Mouse (Mus musculus) lung, postnatal 14 days (tissue): ENCODE results near the gene D16Ertd472e.

ENCODE experiments used
- DNase-seq: peaks from one replicate; pipeline ENCODE4 v3.0.0; 2021

D16Ertd472e gene

DNA sequence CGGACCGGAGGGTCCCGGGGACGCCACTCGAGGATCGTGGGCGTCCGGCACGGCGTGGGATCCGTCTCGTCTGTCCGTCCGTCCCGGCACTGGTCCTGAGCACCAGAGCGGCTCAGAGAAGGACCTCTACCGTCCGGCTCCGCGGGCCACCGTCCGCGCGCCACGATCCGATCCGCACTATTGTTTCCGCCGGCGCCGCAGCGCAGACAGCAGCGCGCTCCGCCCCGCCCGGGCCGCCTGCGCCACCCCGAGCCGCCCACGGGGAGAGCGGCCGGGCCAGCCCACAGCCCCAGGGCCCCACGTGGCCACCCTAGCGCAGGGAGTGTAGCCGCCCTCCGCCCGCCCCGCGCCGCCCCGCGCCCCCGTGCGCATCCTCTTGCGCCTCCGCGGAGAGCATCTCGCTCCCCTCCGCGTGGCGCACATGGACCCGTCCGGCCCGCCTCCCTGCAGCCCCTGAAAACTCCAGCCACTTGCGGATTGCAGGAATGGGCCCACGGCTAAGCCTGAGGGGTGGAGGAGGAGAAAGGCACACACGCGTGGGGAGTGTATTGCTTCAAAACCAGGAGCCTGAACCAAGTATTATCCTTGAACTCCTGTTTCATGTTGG lies at the start of gene D16Ertd472e:
Gene D16Ertd472e (minus strand): TSS at position 231 of the 607 bp plus-strand sequence.
- peak; percentile 89 for DNase-seq

DNA sequence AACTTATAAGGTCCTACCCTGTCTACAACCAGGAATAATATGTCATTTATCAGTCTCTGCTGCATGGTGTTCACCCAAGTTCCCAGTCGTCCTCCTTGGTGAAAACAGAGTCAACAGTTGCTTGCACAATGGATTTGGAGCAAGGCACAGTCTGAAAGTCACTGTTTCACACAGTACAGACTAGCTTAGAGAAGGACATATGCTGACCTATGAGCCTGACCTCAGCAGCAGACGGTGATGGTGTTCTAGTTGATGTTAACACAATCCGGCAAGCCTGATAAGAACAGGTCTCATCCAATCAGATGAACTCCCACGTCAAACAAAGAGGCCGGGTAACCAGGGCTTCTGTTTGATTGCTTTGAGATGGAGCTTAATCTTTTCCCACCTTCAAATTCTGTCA lies 46.2 kb upstream of the D16Ertd472e start:
- DNase-seq = no peak

DNA sequence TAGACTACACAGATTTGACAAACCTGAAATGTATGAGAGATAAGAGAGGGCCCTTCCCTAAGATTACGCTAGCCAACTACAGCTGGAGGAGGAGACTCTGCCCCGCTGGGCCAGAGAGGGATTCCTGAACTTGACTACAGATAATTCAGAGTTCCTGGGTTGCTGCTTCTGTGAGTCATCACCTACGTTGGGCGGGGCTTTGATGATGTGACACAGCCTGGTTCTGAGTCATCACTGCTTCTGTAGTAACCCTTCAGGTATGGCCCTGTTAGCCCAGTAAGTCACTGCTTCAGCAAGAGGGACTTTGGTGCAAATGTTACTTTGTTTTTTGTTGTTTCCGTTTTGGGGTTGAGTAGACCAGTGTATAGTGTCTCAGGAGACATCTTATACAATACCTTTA lies 42.9 kb upstream of the D16Ertd472e start:
- DNase-seq = no peak

DNA sequence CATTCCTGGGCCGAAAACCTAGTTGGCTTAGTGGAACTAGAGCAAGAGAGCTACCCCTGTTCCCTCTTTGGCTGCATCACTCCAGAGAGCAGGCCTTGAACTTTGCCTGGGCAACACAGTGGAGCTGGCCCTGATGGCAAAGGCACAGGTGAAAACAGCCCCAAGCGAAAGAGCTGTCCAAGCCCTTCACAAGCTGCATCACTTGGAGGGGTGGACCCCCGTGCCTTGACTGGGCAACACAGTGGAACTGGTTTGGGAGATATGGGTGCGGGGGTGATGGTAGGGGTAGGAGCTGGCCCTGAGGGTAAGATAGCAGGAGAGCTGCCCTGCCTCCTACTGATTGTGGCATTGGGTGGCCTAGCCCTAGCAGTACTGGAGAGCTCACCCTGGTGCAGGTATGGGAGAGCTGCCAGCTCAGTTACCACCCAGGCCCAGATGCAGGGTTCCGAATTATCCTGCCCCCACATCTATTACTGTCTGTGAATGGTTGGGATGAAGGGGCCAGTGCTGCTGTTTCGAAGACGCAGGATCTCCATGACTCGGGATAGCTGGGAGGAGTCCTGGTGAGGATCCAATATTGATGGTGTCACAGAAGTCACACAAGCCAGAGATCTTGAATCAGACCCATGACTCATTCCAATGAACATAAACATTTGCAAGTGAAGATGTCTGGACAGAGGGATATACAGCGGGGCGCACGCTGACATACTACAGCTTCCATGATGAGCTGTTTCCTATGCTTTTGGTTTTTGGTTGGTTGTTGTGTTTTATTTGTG lies 41.4 kb upstream of the D16Ertd472e start:
- DNase-seq = no peak

DNA sequence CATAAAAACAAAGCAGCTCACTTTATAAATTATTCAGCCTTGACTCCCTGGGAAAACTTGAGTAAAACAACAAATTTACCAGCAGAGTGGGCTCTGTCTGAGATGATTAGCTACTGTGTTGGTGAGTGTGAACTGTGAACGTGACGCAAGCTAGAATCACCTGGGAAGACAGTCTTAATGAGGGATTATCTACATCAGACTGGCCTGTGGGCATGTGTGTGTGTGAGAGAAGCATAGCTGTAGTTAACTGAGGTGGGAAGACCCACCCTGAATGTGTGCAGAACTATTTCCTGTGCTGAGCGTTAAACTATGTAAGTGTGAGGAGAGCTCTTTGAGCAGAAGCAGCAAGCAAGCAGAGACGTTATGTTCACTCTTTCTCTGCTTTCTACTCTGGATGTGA lies 29.7 kb upstream of the D16Ertd472e start:
- DNase-seq = no peak

DNA sequence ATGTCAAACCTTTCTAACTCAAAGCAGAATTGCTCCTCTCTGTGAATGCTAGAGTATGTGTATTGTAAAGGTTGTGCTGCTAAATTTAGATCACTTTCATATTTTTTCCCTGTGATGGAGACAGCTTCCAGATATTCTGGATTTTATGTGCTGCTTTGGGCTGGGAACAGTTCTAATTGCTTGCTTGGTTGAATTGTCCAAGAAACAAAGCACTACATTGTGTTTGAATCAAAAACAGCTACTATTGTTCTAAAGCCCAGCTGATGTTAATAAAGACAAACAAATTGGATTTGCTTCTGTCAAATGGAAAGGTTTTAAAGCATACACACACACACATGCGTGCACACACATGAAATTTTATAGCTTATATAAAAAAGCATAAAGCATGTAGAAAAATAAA lies 22.4 kb upstream of the D16Ertd472e start:
- no peak for DNase-seq

DNA sequence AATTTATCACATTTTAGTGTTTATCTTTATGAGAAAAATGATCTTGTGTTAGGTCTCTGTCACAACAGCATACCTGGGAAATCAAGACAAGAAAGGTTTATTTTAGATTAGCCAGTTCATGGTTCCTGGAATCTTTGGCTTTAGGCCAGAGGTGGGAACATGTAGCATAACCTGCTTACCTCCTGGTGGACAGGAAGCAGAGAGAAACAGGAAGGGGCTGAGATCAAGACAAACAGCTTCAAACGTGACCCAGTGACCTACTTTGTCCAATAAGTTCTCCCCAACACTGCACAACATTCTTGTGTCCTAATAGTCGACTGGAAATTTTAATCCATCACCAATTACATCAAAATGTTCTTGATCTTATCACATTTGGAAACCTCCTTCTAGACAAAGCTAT lies 19.9 kb upstream of the D16Ertd472e start:
- DNase-seq = no peak

DNA sequence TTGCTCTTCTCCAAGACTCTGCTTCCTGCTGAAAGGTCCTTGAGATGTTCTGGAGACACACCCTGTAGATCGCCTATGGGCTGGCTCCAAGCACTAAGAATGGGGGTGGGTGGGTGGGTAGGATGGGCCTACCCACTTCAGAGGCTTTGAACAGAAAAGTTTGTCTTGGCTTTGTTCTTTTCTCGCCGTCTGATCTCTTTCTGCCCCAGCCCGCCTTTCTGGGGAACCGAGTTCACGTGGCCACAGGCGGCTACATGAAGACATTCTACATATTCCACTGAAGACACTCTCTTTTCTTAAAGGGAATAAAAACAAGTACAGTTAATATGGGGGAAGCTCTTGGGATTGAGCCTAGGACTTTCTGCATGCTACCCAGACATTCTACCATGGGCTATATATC lies 19.3 kb upstream of the D16Ertd472e start:
- no peak for DNase-seq

DNA sequence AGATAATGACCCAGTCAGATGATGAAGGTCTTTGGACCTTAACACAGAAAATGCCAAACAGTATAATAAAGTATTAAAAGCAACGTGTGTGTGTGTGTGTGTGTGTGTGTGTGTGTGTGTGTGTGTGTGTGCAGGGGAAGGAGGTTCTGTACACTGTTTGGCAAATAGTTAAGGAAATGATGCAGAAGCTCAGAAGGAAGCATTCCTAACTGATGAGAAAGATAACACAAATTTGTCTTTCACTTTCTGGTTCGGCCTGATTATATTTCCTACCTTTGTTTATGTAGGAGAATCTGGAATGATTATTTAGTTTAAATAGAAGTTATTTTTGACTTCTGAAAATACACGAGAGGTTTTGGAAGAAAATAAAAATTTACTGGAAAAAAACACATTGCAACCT lies 17.6 kb upstream of the D16Ertd472e start:
- DNase-seq = no peak

DNA sequence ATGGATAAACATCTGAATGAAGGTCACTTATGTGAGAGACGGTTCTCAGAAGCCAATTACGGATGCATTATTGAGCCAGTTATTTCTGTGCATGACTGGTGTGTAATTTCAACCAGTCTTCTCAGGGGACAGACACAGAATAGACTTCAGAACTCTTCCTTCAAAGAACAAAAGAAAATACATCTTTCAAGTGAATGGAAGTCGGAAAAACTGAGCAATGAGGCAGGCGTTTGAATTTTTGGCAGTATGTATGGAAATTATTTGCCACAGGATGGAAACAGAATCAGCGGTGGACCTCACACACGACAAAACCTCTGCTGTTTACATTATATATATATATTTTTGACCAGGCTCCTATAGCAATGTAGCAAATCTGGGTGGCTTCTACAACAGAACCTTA lies 14.6 kb upstream of the D16Ertd472e start:
- no peak for DNase-seq

DNA sequence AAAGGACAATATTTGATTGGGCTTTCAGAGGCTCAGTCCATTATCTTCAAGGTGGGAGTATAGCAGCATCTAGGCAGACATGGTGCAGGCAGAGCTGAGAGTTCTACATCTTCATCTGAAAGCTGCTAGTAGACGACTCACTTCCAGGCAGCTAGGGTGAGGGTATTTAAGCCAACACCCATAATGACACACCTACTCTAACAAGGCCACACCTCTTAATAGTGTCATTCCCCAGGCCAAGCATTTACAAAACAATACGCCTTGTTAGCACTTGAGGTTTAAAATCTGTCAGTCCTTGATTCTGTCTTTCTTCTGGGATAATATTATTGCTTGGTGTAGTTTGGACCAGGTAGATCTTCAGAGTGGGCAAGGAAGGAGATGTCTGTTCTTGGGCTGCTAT lies 12.3 kb upstream of the D16Ertd472e start:
- DNase-seq = no peak

DNA sequence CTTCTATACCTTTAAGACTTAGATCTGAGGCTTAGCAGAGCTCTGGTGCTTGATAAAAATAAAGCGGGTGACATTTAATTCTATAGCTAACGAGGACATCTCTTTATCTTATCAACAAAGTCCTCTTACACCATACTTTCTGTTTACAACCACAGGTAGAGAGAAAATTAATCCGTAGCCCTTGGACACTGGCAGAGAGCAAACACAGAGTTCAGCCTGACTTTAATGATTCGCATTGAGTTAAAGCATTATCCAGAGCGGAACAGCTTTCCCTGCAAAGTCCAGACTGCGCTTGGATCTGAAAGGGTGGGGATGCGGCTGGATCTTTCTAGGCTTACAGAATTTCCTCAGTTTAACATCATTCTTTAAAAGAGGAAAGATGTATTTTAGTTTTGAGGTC lies 10.1 kb upstream of the D16Ertd472e start:
- no peak for DNase-seq

DNA sequence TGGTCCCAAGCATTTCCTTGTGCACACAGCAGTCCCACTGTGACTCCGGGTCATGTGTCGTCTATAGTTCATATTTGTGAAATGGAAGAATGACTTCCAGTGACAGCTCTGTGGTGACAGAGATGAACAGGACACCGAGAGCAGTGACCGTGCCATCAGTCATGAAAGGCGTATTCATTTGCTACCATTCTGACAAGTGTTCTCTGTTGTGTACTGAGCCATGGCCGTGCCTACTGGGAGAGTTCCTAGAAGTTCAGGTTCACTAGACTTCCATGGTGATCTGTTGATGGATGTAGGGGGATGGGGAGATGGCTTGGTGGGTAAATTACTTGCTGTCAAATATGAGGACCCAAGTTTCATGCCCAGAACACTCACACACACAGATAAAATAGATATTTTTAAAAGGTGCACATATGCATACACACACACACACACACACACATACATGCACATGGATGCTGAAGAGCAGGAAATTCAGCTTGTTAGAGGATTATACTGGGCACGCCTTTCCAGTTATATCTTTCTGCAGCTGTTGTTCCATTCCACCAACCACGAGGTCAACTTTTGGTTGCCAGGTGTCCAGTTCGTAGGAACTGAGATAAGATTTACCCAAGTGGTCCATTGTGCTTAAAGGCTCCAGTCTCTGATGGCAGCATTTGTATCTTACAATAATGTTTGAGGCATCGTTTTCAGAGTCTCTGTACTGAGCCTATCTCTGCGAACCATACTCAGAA lies 9.3 kb upstream of the D16Ertd472e start:
- no peak for DNase-seq

DNA sequence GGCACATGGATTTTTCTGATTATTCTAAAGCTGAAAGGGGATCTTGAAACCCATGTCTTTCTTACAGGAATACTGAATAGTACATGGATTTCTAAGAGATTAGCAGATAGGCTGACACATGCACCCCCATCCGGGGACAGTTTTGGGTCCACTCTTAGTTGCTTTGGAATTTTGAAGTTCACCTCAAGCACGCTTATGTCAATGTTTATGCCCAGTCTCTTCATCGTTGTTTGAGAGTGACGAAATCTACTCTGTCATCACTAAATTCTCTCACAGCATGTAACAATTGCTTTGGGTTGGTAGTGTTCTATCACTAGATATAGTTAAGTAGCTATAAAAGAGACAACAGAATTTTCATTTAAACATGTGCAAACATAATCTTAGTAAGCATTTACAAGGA lies 8.7 kb upstream of the D16Ertd472e start:
- DNase-seq = no peak

DNA sequence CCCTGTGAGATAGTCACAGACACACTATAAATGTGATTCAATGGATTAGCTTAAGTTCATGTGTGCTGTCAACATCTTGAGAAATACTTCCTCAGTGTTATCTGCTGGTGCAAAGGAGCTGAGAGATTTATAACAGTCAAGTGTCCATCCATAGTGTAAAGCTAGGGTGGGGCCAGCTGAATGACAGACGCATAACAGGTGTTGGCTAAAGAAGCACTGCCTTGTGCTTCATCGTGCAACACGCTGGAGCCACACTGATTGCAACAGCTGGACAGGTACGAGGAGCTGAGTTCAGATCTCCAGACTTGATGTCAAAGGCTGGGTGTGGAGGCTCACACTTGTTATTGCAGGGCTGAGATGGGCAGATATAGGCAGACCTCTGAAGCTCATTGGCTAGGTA lies 7.5 kb upstream of the D16Ertd472e start:
- DNase-seq = no peak

DNA sequence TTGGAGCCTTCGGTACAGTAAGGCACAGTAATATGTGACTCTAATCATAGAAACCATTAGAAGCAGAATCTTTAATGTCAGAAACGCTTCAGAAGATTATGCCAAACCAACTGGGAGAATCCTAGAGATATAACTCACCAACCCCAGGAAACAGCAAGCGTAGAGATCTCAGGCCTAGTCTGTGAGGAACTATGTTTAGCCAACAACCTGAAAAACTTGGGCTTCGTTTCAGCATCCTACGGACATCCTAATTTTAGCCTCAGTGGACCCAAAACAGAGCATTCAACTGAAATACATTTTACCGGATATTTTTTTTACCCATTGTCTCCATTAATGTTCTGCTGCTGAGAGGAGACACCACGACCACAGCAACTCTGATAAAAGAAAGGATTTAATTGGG lies 3.9 kb upstream of the D16Ertd472e start:
- DNase-seq = no peak

DNA sequence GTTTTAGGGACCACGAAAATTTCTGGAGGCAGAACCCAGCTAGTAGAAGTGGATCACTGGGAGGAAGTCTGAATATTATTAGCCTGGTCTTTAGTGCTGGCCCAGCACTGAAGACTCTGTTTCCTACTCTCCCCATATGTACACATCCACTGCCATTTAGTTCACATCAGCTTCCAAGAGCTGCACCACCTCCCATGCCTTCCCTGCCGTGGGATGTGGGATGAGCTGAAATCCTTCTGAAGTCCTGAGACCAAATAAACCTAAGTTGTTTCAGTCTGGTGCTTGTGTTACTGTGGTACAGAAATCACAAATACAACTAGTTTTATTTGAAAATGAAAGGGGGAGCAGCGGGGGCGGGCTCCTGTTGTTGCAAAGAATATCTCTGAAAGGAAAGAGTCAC lies 2.9 kb upstream of the D16Ertd472e start:
- DNase-seq = no peak

DNA sequence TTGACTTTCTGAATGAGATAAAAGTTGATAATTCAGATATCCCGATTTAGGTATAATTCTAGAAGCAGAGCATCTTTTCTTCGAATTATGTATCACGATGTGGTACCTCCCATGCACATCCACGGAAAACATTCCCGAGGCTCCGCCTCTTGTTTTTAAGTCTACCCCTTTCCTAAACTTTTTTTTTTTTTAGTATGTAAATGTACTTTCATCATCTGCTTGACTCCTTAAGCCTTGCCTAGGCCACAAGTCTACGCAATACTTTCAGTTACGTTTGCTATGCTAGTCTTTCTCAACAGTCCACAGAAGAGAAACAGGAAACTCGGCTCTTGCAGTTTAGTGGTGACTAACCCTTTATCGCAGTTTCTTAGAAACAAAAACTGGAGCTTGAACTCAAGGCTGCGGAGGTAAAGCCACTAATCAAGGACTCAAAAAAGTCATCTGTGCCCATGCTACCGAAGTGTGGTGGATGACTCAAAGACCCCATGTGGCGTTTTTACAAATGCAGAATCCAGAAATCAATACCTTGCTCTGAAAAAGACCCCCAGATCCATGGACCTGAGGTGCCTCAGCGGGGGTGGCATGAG lies 670 bp upstream of the D16Ertd472e start:
- peak; percentile 19 for DNase-seq

DNA sequence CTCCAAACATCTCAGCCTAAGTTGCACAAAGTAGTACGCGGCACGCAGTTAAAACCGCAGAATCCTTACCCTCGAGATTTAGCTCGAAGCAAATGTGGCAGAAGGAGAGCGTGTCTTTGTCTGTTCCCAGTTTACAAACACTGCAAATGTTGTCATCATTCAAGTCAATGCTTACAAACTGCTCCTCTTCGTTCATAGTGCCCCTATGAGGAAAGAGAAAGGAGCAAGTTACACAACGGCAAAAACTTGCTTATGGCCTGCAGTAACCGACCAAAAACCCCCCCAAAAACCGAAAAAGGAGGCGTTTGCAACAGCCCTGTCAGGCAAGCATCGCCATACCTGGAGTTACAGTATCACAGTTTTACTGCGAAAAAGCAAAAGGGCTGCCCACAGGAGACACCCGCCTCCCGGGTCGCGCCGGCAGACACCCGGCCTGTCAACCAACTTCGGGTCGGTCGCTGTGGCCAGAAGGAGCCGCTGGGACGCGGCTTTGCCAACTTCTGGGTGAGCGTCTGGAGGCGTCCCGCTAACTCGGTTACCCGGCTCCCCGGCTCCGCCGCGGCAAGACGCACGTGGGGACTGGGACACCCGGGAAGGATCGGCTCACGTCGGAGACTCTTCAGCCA lies 543 bp downstream of the D16Ertd472e start:
- peak; percentile 70 for DNase-seq

DNA sequence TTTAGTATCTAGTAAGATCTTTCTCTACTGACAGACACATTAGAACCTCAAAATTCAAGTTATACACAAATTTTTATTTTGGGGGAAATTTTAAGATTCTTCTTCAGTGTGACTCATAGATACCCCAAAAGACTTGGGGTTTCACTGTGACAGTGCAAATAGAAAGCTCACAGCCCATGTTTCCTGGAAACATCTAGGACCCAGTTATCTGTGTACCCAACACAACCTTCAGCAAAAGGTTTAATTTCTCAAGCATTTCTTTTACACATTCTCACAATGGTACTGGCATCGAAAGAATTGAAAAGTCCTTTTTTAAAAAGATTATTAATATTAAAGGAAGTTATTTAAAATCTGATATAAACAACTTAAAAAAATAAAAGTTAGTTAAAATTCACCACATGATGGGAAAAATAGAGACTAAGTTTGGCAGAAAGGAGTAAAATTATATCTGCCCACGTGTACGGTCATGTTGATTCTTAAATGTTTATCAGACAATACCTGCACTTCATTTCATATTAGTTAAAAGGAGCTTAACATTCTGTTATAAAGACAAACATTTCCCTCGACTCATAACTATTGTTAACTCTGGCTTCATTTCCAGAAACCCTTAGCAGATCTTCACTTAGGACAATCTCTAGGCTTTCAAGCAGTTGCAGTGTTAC lies 1.2 kb downstream of the D16Ertd472e start:
- no peak for DNase-seq

DNA sequence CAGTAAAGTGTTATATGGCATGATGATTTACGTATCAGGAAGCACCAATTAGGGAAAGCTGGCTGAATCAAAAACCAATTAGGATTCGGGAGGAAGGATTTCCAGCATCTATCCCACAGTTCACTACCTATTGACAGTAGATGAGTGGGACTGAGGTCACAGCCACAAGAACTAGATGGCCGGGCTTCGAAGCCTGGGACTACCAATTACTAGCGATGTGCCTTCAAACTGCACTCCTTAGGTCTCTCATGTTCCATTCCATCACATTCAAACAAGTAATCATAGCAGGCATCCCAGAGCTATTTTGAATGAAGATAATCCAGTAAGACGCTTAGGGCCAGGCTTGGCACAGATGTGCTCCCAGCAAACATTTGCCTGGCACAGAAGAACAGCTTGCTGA lies 2.3 kb downstream of the D16Ertd472e start:
- DNase-seq = no peak

DNA sequence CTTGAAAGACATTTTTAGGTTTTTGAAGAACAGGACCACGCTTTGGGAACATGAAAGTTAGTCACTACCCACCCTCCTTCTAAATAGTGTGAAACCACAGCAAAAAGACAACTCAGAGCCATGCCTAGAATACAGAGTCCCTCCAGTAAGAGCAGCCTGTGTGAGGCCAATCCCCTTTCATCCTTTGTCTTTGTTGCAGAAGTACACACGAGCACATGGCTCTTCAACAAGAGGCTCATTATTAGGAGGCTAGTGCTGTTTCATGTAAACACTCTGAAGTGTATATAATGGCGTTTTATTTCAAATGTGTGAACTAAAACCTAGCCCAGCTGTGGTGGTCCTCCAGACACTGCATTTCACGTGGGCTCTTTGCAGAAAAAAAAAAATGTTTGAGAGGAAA lies 3.5 kb downstream of the D16Ertd472e start:
- no peak for DNase-seq
